Mouse (Mus musculus) right cerebral cortex, postnatal 4 days (tissue): ENCODE measurements at regions not wholly inside any gene's neighbourhood (a gene's known extent, or its start where the extent isn't known, plus 50 kb on each side); places are given as distances from the start of the nearest gene placed in this dataset.
"Not testable (repeated sequence)": the region's sequence is repeated elsewhere in the genome, so short reads cannot be mapped to it uniquely, and the experiment has no call there.

Experiments
- DNase-seq: peaks from one replicate; pipeline ENCODE4 v3.0.0-alpha.2; 2022

DNA sequence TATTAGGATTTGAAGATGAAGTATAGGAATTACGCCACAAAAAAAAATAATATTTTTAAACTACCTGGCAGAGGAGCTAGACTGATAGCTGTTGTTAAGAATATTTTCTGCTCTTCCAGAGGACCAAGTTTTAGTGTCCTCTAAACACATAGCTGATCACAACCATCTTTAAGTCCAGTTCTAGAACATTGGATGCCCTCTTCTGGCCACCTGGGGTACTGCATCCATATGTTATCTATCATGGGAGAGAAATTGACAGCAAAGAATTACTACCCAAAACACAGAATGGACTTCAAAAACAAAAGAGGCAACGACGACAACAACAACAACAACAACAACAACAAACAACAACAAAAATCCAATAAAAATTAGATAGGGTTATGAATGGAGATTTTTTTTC lies 71.0 kb upstream of the Prl4a1 start:
- DNase-seq, result peak; percentile 25

DNA sequence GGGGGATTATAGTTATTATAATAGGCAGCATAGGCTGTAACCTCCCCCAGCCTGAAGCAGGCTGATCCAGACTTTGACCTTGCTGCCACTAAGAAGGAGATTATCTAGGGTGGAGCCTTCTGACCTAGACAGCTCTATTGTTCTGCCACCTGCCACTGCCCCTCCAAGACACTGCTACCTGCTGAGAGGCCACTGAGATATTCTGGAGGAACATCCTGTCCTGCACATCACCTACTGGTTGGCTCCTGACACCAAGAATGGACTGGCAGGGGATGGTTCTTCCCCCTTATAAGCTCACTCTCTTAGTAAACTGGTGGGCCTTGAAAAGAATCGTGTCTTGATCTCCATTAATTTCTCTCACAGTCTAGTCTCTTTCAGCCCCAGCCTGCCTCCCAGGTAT lies 55.6 kb upstream of the Prl4a1 start:
- DNase-seq, result not testable (repeated sequence)

DNA sequence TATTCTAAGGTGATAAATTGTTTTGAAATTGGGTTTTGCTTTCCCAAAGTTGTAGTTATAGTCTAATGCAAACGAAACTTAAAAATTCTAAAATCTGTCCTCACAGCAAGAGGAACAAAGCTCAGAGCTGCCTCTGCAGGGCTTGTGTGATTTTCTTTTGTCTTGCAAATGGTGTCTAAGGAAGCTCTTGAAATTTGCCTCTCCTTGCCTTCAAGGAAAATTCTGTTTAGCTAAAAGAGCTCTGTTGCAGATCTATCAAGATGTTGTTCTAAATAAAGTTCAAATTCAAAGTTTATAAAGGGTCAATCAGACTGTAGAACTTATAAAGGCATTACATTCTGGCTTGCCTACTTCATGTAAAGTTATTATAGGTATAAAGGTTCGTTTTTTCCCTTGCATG lies 53.6 kb upstream of the Prl4a1 start:
- not testable (repeated sequence) for DNase-seq

DNA sequence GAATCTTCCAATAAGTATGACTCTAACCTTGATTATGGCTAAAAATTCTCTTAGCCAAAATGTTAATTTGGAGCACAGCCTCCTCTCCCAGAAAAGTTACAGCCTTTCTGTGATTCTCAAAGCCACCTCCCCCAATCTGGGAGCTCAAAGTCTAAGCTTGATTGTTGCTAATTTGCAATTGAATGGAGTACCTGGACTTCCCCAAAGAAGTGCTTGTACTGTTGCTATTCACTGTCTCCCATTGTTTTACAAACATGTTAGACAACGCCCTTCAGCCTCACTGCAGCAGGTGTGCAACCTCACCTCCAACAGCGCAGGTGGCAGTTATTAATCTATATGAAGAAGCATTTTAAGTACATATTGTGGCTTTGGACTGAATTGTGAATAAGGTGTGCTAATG lies 50.0 kb upstream of the Prl4a1 start:
- DNase-seq, result not testable (repeated sequence)
